Mouse (Mus musculus) MEL (cell line): ENCODE results near the gene Cmklr1.

ENCODE experiments used
- CTCF ChIP-seq, 3 experiments: IDR thresholded peaks in 2 of 3; conservative IDR thresholded peaks in 1 of 3; 2 replicates each; pipeline ENCODE4 v1.5.1; 2011 to 2012; ENCODE audit warnings: low read length in 3 of 3, low read depth in 2 of 3, mild to moderate bottlenecking in 2 of 3, improper control_type of control experiment in 1 of 3, inconsistent platforms in 1 of 3, mixed read lengths in 1 of 3, moderate library complexity in 1 of 3; ENCODE audit not compliant: control insufficient read depth in 1 of 3, insufficient read depth in 1 of 3, poor library complexity in 1 of 3, severe bottlenecking in 1 of 3
- EP300 ChIP-seq, 2 experiments: IDR thresholded peaks; 2 replicates each; pipeline ENCODE4 v1.6.1; 2011; ENCODE audit warnings: improper control_type of control experiment in 2 of 2, low read length in 2 of 2, low read depth in 1 of 2, mild to moderate bottlenecking in 1 of 2
- GATA1 ChIP-seq: IDR thresholded peaks from 2 replicates; pipeline ENCODE4 v1.6.1; 2011; ENCODE audit warnings: low read depth, low read length, improper control_type of control experiment
- POLR2A ChIP-seq, 2 experiments: IDR thresholded peaks; 2 replicates each; pipeline ENCODE4 v1.6.1; 2011 to 2012; ENCODE audit warnings: low read length in 2 of 2, mild to moderate bottlenecking in 2 of 2, control low read depth in 1 of 2, improper control_type of control experiment in 1 of 2, low read depth in 1 of 2, moderate library complexity in 1 of 2; ENCODE audit not compliant: control insufficient read depth in 1 of 2, insufficient read depth in 1 of 2, poor library complexity in 1 of 2
- RCOR1 ChIP-seq: IDR thresholded peaks from 2 replicates; pipeline ENCODE4 v1.6.1; 2012; ENCODE audit warnings: low read depth, mild to moderate bottlenecking, inconsistent platforms, low read length, improper control_type of control experiment
- TAL1 ChIP-seq: IDR thresholded peaks from 2 replicates; pipeline ENCODE4 v1.6.1; 2012; ENCODE audit warnings: mild to moderate bottlenecking, inconsistent platforms, low read length, moderate library complexity, mixed read lengths

DNA sequence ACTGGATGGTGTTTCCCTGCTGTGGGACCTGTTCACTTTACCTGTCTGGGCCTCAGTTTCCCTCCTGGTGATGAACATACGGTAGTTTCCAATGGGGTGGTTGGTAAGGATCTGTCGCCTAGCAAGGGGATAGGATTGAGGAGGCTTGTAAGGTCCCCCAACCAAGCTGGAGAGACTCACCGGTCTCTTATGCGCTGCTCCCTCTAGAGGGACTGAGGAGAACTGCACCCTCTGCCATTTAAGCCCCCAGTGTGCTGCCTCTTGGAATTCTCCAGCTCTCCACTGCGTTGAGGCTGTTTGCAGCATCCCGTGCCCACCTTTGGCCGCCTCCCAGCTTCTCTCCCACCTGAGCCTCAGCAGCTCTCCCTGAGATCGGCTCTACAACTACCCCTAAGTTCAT is 70.0 kb downstream of the Cmklr1 start:
- TF ChIP-seq CTCF (IDR thresholded peaks at IDR 0.05 in 2 of 3, conservative IDR thresholded peaks at IDR 0.05 in 1 of 3; ENCODE audit: control insufficient read depth in 1 of 3, insufficient read depth in 1 of 3, low read depth in 2 of 3, low read length in 3 of 3, poor library complexity in 1 of 3, severe bottlenecking in 1 of 3) (peak; percentile 10 to 40 (median 25); a peak in 4 of 6 replicates), RCOR1 (no peak), EP300 (IDR thresholded peaks at IDR 0.05; ENCODE audit: low read depth in 1 of 2, low read length in 2 of 2) (no peak), POLR2A (IDR thresholded peaks at IDR 0.05; ENCODE audit: control insufficient read depth in 1 of 2, insufficient read depth in 1 of 2, low read depth in 1 of 2, low read length in 2 of 2, poor library complexity in 1 of 2) (no peak), GATA1 (no peak), TAL1 (no peak)
